Mouse (Mus musculus): ENCODE measurements around the gene Ralgps2.

DNA sequence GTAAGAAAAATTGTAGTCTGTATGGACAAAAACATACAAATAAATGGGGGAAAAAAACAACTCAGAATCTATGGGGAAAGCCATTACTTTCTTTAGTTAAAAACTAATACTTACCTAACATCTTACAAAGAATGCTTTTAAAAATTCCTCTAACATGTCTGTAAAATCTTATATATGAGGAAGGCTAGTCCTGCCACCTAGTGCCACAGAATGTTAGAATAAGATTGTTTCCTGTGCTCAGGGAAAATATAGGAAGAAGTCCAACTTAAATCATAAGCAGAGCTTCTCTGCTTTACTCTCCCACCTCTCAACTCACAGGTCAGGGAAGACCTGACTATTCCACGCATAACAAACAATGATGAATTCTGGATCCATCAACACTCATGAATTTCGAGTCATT lies 53.5 kb downstream of the Ralgps2 start:
- TF ChIP-seq POLR2A (IDR thresholded peaks at IDR 0.05; ENCODE audit: borderline replicate concordance, control insufficient read depth, low read depth, low read length) (no peak), CTCF (IDR thresholded peaks at IDR 0.05; ENCODE audit: control insufficient read depth, insufficient read depth, low read length) (no peak)

All from bone marrow, adult 2 months (tissue).